Mouse (Mus musculus) adrenal gland, adult 10 weeks (tissue): ENCODE measurements around the gene Zfp106. TPM values are rescaled to one million over a fixed set of nuclear protein-coding genes. Genes with fewer than 3 reads are reported as not detected.

Experiments
- polyA plus RNA-seq: library from polyadenylated mRNA; stranded (reverse); fragments of 350-450 nt; fragmentation: Illumina TruSeq; extraction: RNeasy Lipid Tissue Mini Kit (QIAGEN cat#74804); gene quantifications from one replicate; pipeline ENCODE4 v1.2.3, GENCODE M21; 2014; ENCODE audit warnings: low read depth, low replicate concordance

Gene Zfp106
- polyA plus RNA-seq = 96.3 TPM

GRCm38 (mm10) chr2:120563235-120563990 is at the start of gene Zfp106:
Gene Zfp106 (minus strand): TSS chr2:120563843.

GRCm38 (mm10) chr2:120608830-120609723 is 45.4 kb upstream of the Zfp106 start, which contains the start of the genes Haus2 and Lrrc57:
Gene Haus2 (plus strand): TSS chr2:120609383.
Gene Lrrc57 (minus strand): TSS chr2:120609520.

GRCm38 (mm10) chr2:120566886-120567797 is 3.5 kb upstream of the Zfp106 start, which contains the start of gene Snap23:
Gene Snap23 (plus strand): TSS chr2:120567671.

Other genes with a start within 250 kb of the Zfp106 start
- not detected for gene Pla2g4f, start 249.7 kb downstream of the Zfp106 start, polyA plus RNA-seq
- 42.2 TPM for gene Vps39, start 210.7 kb downstream of the Zfp106 start, polyA plus RNA-seq
- gene Ganc, start 159.9 kb downstream of the Zfp106 start, polyA plus RNA-seq = 33.9 TPM
- 112 TPM for gene Tmem87a, start 159.7 kb downstream of the Zfp106 start, polyA plus RNA-seq
- gene Capn3, start 107.8 kb downstream of the Zfp106 start, polyA plus RNA-seq = 0.52 TPM
- 162 TPM for gene Snap23, start 3.8 kb upstream of the Zfp106 start, polyA plus RNA-seq
- 65.0 TPM for gene Haus2, start 45.5 kb upstream of the Zfp106 start, polyA plus RNA-seq
- gene Lrrc57, start 45.7 kb upstream of the Zfp106 start, polyA plus RNA-seq = 59.8 TPM
- gene Stard9, start 65.3 kb upstream of the Zfp106 start, polyA plus RNA-seq = 13.9 TPM